Mouse (Mus musculus): ENCODE measurements around the gene Edf1. TPM values are rescaled to one million over a fixed set of nuclear protein-coding genes. Genes with fewer than 3 reads are reported as not detected.
A peak's percentile ranks its signal among the peaks of the same experiment; 100 is the strongest.

Gene Edf1
- polyA plus RNA-seq, 1 experiment from 2014 or later: 190 TPM

DNA sequence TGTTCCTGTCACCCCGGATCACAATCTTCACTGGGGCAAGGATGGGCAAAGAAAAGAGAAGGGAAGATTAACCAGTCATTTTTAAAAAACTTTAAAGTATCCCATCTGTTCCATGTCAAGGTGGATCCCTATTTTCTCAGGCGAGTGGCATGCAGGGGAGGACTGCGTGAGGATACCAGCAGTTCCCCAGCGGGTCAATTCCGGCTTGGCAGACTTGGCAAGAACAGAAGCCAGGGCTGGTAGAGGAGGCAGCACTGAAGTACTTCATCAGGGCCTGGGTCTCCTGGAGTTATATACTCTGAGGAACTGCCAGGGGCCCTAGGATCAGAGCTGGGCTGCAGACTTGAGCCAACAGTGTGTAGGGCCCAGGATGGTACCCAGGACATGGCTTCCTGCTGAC is 44.9 kb downstream of the Edf1 start:
- Histone ChIP-seq H3K9me3 (replicated peaks; ENCODE audit: control insufficient read depth, low read length) (no peaks in the 10 kb centered on the region), H3K36me3 (ENCODE audit: control insufficient read depth, insufficient read depth) (peaks cover 21% of the 10 kb centered on the region), H3K27ac (ENCODE audit: low read length) (no peak overlapping the region), H3K4me2 (ENCODE audit: low read depth, low read length) (no peak overlapping the region), H3K4me3 (ENCODE audit: low read depth, low read length) (no peak overlapping the region), H3K27me3 (ENCODE audit: control insufficient read depth, insufficient read depth, low read depth, low read length) (no peaks in the 10 kb centered on the region), H3K9ac (ENCODE audit: low read depth, low read length) (no peak overlapping the region), H3K4me1 (ENCODE audit: control insufficient read depth, low read depth, low read length) (peaks cover 21% of the 10 kb centered on the region)
- no peak for ATAC-seq (ENCODE audit: low read depth)
- 81% methylated on average over 5 of the region's 5 CpGs for WGBS (ENCODE audit: insufficient replicate concordance)

- Histone ChIP-seq H3K4me3 (ENCODE audit: low read depth, low read length) (peak within 1 kb of the TSS; percentile 85), H3K4me2 (ENCODE audit: low read depth, low read length) (peak within 1 kb of the TSS; percentile 78), H3K4me1 (ENCODE audit: control insufficient read depth, low read depth, low read length) (peaks cover 21% of the 10 kb centered on the region), H3K27me3 (ENCODE audit: control insufficient read depth, insufficient read depth, low read depth, low read length) (no peaks in the 10 kb centered on the region), H3K27ac (ENCODE audit: low read length) (peak within 1 kb of the TSS; percentile 82), H3K36me3 (ENCODE audit: control insufficient read depth, insufficient read depth) (no peaks in the 10 kb centered on the region), H3K9me3 (replicated peaks; ENCODE audit: control insufficient read depth, low read length) (no peaks in the 10 kb centered on the region), H3K9ac (ENCODE audit: low read depth, low read length) (peak within 1 kb of the TSS; percentile 90)
- WGBS (ENCODE audit: insufficient replicate concordance): under 1% methylated on average over 75 of the region's 80 CpGs
- ATAC-seq (ENCODE audit: low read depth): peak; percentile 88
Observed at GRCm38 (mm10) chr2:25607761-25608622, 50.3 kb downstream of the Edf1 start, which contains the start of gene Rabl6. Gene Rabl6 (minus strand): TSS chr2:25608521.

- Histone ChIP-seq H3K4me3 (ENCODE audit: low read depth, low read length) (peak overlapping the region; percentile 85), H3K27ac (ENCODE audit: low read length) (0 out of 2 replicates have a peak overlapping the region, but pooled peaks have one; percentile 30), H3K4me1 (ENCODE audit: control insufficient read depth, low read depth, low read length) (peaks cover 21% of the 10 kb centered on the region), H3K27me3 (ENCODE audit: control insufficient read depth, insufficient read depth, low read depth, low read length) (no peaks in the 10 kb centered on the region), H3K9me3 (replicated peaks; ENCODE audit: control insufficient read depth, low read length) (no peaks in the 10 kb centered on the region), H3K4me2 (ENCODE audit: low read depth, low read length) (peak overlapping the region; percentile 78), H3K36me3 (ENCODE audit: control insufficient read depth, insufficient read depth) (no peaks in the 10 kb centered on the region), H3K9ac (ENCODE audit: low read depth, low read length) (peak overlapping the region; percentile 90)
- WGBS (ENCODE audit: insufficient replicate concordance): 51% methylated on average over 10 of the region's 10 CpGs
- 0 out of 2 replicates have a peak, but pooled peaks have one; percentile 1 for ATAC-seq (ENCODE audit: low read depth)
Observed at GRCm38 (mm10) chr2:25608671-25609070, 51.0 kb downstream of the Edf1 start.

Other genes starting within 250 kb of the Edf1 start
- gene Grin1, start 238.7 kb upstream of the Edf1 start, polyA plus RNA-seq (2015; fragmentation: Nextera tagmentation; extraction: Ambion mirVana): 0.02 TPM in 1 of 2 replicates, not detected in the other
- 15.3 and 17.2 TPM in 2 replicates for gene Man1b1, start 225.5 kb upstream of the Edf1 start, polyA plus RNA-seq (2015; fragmentation: Nextera tagmentation; extraction: Ambion mirVana)
- 10.8 and 11.5 TPM in 2 replicates for gene Dpp7, start 201.5 kb upstream of the Edf1 start, polyA plus RNA-seq (2015; fragmentation: Nextera tagmentation; extraction: Ambion mirVana)
- 12.6 and 14.0 TPM in 2 replicates for gene Uap1l1, start 192.2 kb upstream of the Edf1 start, polyA plus RNA-seq (2015; fragmentation: Nextera tagmentation; extraction: Ambion mirVana)
- 14.7 and 16.2 TPM in 2 replicates for gene Sapcd2, start 185.5 kb upstream of the Edf1 start, polyA plus RNA-seq (2015; fragmentation: Nextera tagmentation; extraction: Ambion mirVana)
- gene Entpd2, start 162.0 kb upstream of the Edf1 start, polyA plus RNA-seq (2015; fragmentation: Nextera tagmentation; extraction: Ambion mirVana): 0.54 and 1.0 TPM in 2 replicates
- gene Npdc1, start 158.5 kb upstream of the Edf1 start, polyA plus RNA-seq (2015; fragmentation: Nextera tagmentation; extraction: Ambion mirVana): 4.7 and 4.8 TPM in 2 replicates
- gene Fut7, start 134.6 kb upstream of the Edf1 start, polyA plus RNA-seq (2015; fragmentation: Nextera tagmentation; extraction: Ambion mirVana): 0.96 and 1.2 TPM in 2 replicates
- gene Abca2, start 129.1 kb upstream of the Edf1 start, polyA plus RNA-seq (2015; fragmentation: Nextera tagmentation; extraction: Ambion mirVana): 1.3 and 1.8 TPM in 2 replicates
- 0.54 and 0.63 TPM in 2 replicates for gene Clic3, start 101.0 kb upstream of the Edf1 start, polyA plus RNA-seq (2015; fragmentation: Nextera tagmentation; extraction: Ambion mirVana)
- 10.1 TPM in 2 replicates for gene Paxx, start 96.8 kb upstream of the Edf1 start, polyA plus RNA-seq (2015; fragmentation: Nextera tagmentation; extraction: Ambion mirVana)
- gene Ptgds, start 87.8 kb upstream of the Edf1 start, polyA plus RNA-seq (2015; fragmentation: Nextera tagmentation; extraction: Ambion mirVana): 0.35 and 0.71 TPM in 2 replicates
- not detected in 2 replicates for gene Lcn12, start 63.9 kb upstream of the Edf1 start, polyA plus RNA-seq (2015; fragmentation: Nextera tagmentation; extraction: Ambion mirVana)
- gene Fbxw5, start 57.1 kb upstream of the Edf1 start, polyA plus RNA-seq (2015; fragmentation: Nextera tagmentation; extraction: Ambion mirVana): 23.8 and 24.7 TPM in 2 replicates
- gene C8g, start 56.1 kb upstream of the Edf1 start, polyA plus RNA-seq (2015; fragmentation: Nextera tagmentation; extraction: Ambion mirVana): 90.7 and 105 TPM in 2 replicates
- 13.0 and 13.3 TPM in 2 replicates for gene Traf2, start 10.9 kb upstream of the Edf1 start, polyA plus RNA-seq (2015; fragmentation: Nextera tagmentation; extraction: Ambion mirVana)
- 2.9 and 7.2 TPM in 2 replicates for gene Mamdc4, start 17.0 kb downstream of the Edf1 start, polyA plus RNA-seq (2015; fragmentation: Nextera tagmentation; extraction: Ambion mirVana)
- 31.2 and 34.4 TPM in 2 replicates for gene Phpt1, start 17.4 kb downstream of the Edf1 start, polyA plus RNA-seq (2015; fragmentation: Nextera tagmentation; extraction: Ambion mirVana)
- 0.07 TPM in 1 of 2 replicates, not detected in the other for gene Ajm1, start 23.9 kb downstream of the Edf1 start, polyA plus RNA-seq (2015; fragmentation: Nextera tagmentation; extraction: Ambion mirVana)
- 17.5 and 19.9 TPM in 2 replicates for gene Rabl6, start 50.7 kb downstream of the Edf1 start, polyA plus RNA-seq (2015; fragmentation: Nextera tagmentation; extraction: Ambion mirVana)
- gene Ccdc183, start 59.8 kb downstream of the Edf1 start, polyA plus RNA-seq (2015; fragmentation: Nextera tagmentation; extraction: Ambion mirVana): 0.02 and 0.05 TPM in 2 replicates
- 9.0 and 10.5 TPM in 2 replicates for gene Tmem141, start 64.2 kb downstream of the Edf1 start, polyA plus RNA-seq (2015; fragmentation: Nextera tagmentation; extraction: Ambion mirVana)
- gene Fcna, start 70.2 kb downstream of the Edf1 start, polyA plus RNA-seq (2015; fragmentation: Nextera tagmentation; extraction: Ambion mirVana): 86.7 and 88.1 TPM in 2 replicates
- not detected in 2 replicates for gene Lcn8, start 95.3 kb downstream of the Edf1 start, polyA plus RNA-seq (2015; fragmentation: Nextera tagmentation; extraction: Ambion mirVana)
- gene Lcn5, start 100.1 kb downstream of the Edf1 start, polyA plus RNA-seq (2015; fragmentation: Nextera tagmentation; extraction: Ambion mirVana): not detected in 2 replicates
- not detected in 2 replicates for gene Lcn6, start 118.9 kb downstream of the Edf1 start, polyA plus RNA-seq (2015; fragmentation: Nextera tagmentation; extraction: Ambion mirVana)
- gene Lcn10, start 124.9 kb downstream of the Edf1 start, polyA plus RNA-seq (2015; fragmentation: Nextera tagmentation; extraction: Ambion mirVana): not detected in 2 replicates
- gene Obp2a, start 142.2 kb downstream of the Edf1 start, polyA plus RNA-seq (2015; fragmentation: Nextera tagmentation; extraction: Ambion mirVana): not detected in 2 replicates
- gene Bmyc, start 148.9 kb downstream of the Edf1 start, polyA plus RNA-seq (2015; fragmentation: Nextera tagmentation; extraction: Ambion mirVana): 6.9 and 7.4 TPM in 2 replicates
- gene Obp2b, start 179.2 kb downstream of the Edf1 start, polyA plus RNA-seq (2015; fragmentation: Nextera tagmentation; extraction: Ambion mirVana): not detected in 2 replicates
- gene Lcn3, start 207.7 kb downstream of the Edf1 start, polyA plus RNA-seq (2015; fragmentation: Nextera tagmentation; extraction: Ambion mirVana): not detected in 2 replicates
- gene Lcn11, start 219.2 kb downstream of the Edf1 start, polyA plus RNA-seq (2015; fragmentation: Nextera tagmentation; extraction: Ambion mirVana): not detected in 2 replicates
- not detected in 2 replicates for gene Gm13539, start 224.4 kb downstream of the Edf1 start, polyA plus RNA-seq (2015; fragmentation: Nextera tagmentation; extraction: Ambion mirVana)